In the genomic region with DNA sequence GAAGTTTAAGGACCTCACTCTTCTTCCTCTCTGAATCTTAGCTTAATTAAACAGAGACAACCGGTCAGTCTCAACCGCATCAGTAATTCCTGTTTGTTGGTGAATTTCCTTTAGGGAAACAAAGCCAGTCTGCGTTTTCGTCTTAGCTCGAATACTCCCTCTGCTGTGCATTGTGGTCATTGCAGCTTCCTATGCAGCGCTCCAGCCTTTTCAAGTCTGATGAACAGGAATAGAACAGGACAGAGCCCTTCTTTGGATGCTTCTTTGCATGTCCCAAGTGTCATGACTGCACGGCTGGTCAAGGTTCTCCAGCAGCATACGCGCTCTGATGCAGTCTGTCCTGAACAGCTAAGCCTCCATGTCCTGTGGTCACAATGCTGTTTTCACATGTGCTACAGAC, we compare ENCODE assay signal across 9 mouse cellular contexts. TPM values are rescaled to one million over a fixed set of nuclear protein-coding genes. Genes with fewer than 3 reads are reported as not detected.
DNase-seq lines count a peak whose midpoint lies in the region; ATAC-seq lines count a peak whose summit lies in the region.
"Had no signal": no experiment of that assay in that cellular context is flagged by ENCODE, and none has a peak within 500 bp of the region (broad histone marks: within the 10 kb centered on the region; RNA-seq: fewer than 3 reads in every experiment).

No protein-coding gene starts in this region.

- H3K4me3 ChIP-seq in intestine, embryonic 14.5 days (ENCODE audit: low read depth, low read length) = no peak overlapping the region
- H3K4me3 ChIP-seq in intestine, embryonic 16.5 days (ENCODE audit: low read length) = no peak overlapping the region

- H3K9me3 ChIP-seq in intestine, embryonic 14.5 days (ENCODE audit: control insufficient read depth, low read length) = no peaks in the 10 kb centered on the region
- no peaks in the 10 kb centered on the region for H3K9me3 ChIP-seq in intestine, embryonic 16.5 days (ENCODE audit: control insufficient read depth, low read length)

- no peak overlapping the region for H3K9ac ChIP-seq in intestine, embryonic 14.5 days (ENCODE audit: low read length)
- no peak overlapping the region for H3K9ac ChIP-seq in intestine, embryonic 16.5 days (ENCODE audit: low read depth, low read length)

- H3K27me3 ChIP-seq in intestine, embryonic 14.5 days (replicated peaks; ENCODE audit: control insufficient read depth, insufficient read depth, low read length) = no peaks in the 10 kb centered on the region
- H3K27me3 ChIP-seq in intestine, embryonic 16.5 days (replicated peaks; ENCODE audit: control insufficient read depth, insufficient read depth, low read length) = no peaks in the 10 kb centered on the region

- H3K36me3 ChIP-seq in intestine, embryonic 14.5 days (ENCODE audit: control insufficient read depth, insufficient read depth, low read length) = peaks cover 52% of the 10 kb centered on the region
- H3K36me3 ChIP-seq in intestine, embryonic 16.5 days (ENCODE audit: control insufficient read depth, insufficient read depth, low read length) = peaks cover 11% of the 10 kb centered on the region

- 22% methylated on average over 9 of the region's 9 CpGs for WGBS in intestine, embryonic 14.5 days
- 19% methylated on average over 9 of the region's 9 CpGs for WGBS in intestine, embryonic 16.5 days

- no peaks in the 10 kb centered on the region for H3K4me1 ChIP-seq in intestine, embryonic 14.5 days (replicated peaks; ENCODE audit: control insufficient read depth, insufficient read depth, low read length)
- H3K4me1 ChIP-seq in intestine, embryonic 16.5 days (ENCODE audit: control insufficient read depth, insufficient read depth, low read length) = peaks cover 13% of the 10 kb centered on the region

- peak; percentile 92 for DNase-seq in intestine, embryonic 14.5 days (ENCODE audit: low spot score)
- DNase-seq in MN1 (ENCODE audit: low spot score) = peak; percentile 86
- DNase-seq in cerebellum, adult 9-10 months = peak; percentile 75
- peak; percentile 78 for DNase-seq in forelimb bud, embryonic 11.5 days (ENCODE audit: low read depth, low spot score)
- DNase-seq in kidney, postnatal 25 days = peak; percentile 59 to 81
- DNase-seq in lung, postnatal 36 days = peak; percentile 85
- DNase-seq in right cerebral cortex, postnatal 10 days (ENCODE audit: low spot score in 2 of 2) = peak; percentile 67 to 82

- no peak overlapping the region for H3K27ac ChIP-seq in intestine, embryonic 14.5 days (ENCODE audit: low read depth)
- no peak overlapping the region for H3K27ac ChIP-seq in intestine, embryonic 16.5 days (ENCODE audit: low read length)

- ATAC-seq in intestine, embryonic 14.5 days (replicated peaks; ENCODE audit: low FRiP score, low TSS enrichment, low read depth) = no peak
- ATAC-seq in intestine, embryonic 16.5 days = no peak

- H3K4me2 ChIP-seq in intestine, embryonic 14.5 days (ENCODE audit: low read length) = no peak overlapping the region
- no peak overlapping the region for H3K4me2 ChIP-seq in intestine, embryonic 16.5 days (ENCODE audit: low read depth, low read length)

RNA-seq across cellular contexts. Expression of gene Tomm6, which starts 11.6 kb away (rescaled TPM):
- polyA plus RNA-seq in intestine, embryonic 14.5 days (2014; fragmentation: Nextera tagmentation; extraction: Ambion mirVana) = 455 and 463 TPM in 2 replicates
- polyA plus RNA-seq in intestine, embryonic 16.5 days (2015; fragmentation: Nextera tagmentation; extraction: Ambion mirVana) = 426 and 427 TPM in 2 replicates

RNA-seq across cellular contexts. Expression of gene Frs3, which starts 12.2 kb away (rescaled TPM):
- 4.8 and 5.3 TPM in 2 replicates for polyA plus RNA-seq in intestine, embryonic 14.5 days (2014; fragmentation: Nextera tagmentation; extraction: Ambion mirVana)
- polyA plus RNA-seq in intestine, embryonic 16.5 days (2015; fragmentation: Nextera tagmentation; extraction: Ambion mirVana) = 3.2 and 4.4 TPM in 2 replicates

RNA-seq across cellular contexts. Expression of gene Gm21981, which starts 17.7 kb away (rescaled TPM):
- polyA plus RNA-seq in intestine, embryonic 14.5 days (2014; fragmentation: Nextera tagmentation; extraction: Ambion mirVana) = 0.90 and 1.4 TPM in 2 replicates
- 0.16 and 0.26 TPM in 2 replicates for polyA plus RNA-seq in intestine, embryonic 16.5 days (2015; fragmentation: Nextera tagmentation; extraction: Ambion mirVana)
- polyA plus RNA-seq: liver, embryonic 16.5 days had no signal

RNA-seq across cellular contexts. Expression of gene Prickle4, which starts 18.0 kb away (rescaled TPM):
- 0.52 and 0.53 TPM in 2 replicates for polyA plus RNA-seq in intestine, embryonic 14.5 days (2014; fragmentation: Nextera tagmentation; extraction: Ambion mirVana)
- 0.69 and 1.8 TPM in 2 replicates for polyA plus RNA-seq in intestine, embryonic 16.5 days (2015; fragmentation: Nextera tagmentation; extraction: Ambion mirVana)

RNA-seq across cellular contexts. Expression of gene Usp49, which starts 46.1 kb away (rescaled TPM):
- polyA plus RNA-seq in intestine, embryonic 14.5 days (2014; fragmentation: Nextera tagmentation; extraction: Ambion mirVana) = 5.3 and 6.5 TPM in 2 replicates
- 3.8 and 4.2 TPM in 2 replicates for polyA plus RNA-seq in intestine, embryonic 16.5 days (2015; fragmentation: Nextera tagmentation; extraction: Ambion mirVana)
